Comparison of ENCODE assay signal across 22 mouse cellular contexts in genomic region chr9:83008306-83008705, GRCm38 (mm10).
"Had no signal": no experiment of that assay in that cellular context is flagged by ENCODE, and none has a peak within 500 bp of the region (broad histone marks: within the 10 kb centered on the region; RNA-seq: fewer than 3 reads in every experiment).

No protein-coding gene starts in this region.

- H3K9ac ChIP-seq: liver, embryonic 13.5 days; liver, embryonic 15.5 days; liver, postnatal 0 days; lung, embryonic 15.5 days; midbrain, embryonic 13.5 days; midbrain, embryonic 15.5 days; neural tube, embryonic 12.5 days; stomach, embryonic 15.5 days had no signal

- H3K27me3 ChIP-seq: liver, embryonic 13.5 days; liver, embryonic 15.5 days; lung, embryonic 15.5 days; megakaryocyte, embryonic 14.5 days; midbrain, embryonic 13.5 days; midbrain, embryonic 15.5 days; neural tube, embryonic 12.5 days; stomach, embryonic 15.5 days had no signal

- H3K9me3 ChIP-seq: liver, embryonic 13.5 days; liver, embryonic 15.5 days; lung, embryonic 15.5 days; midbrain, embryonic 13.5 days; midbrain, embryonic 15.5 days; neural tube, embryonic 12.5 days; stomach, embryonic 15.5 days had no signal

- H3K4me3 ChIP-seq: liver, embryonic 13.5 days; liver, embryonic 15.5 days; lung, embryonic 15.5 days; megakaryocyte, embryonic 14.5 days; midbrain, embryonic 13.5 days; midbrain, embryonic 15.5 days; neural tube, embryonic 12.5 days; stomach, embryonic 15.5 days had no signal

- DNase-seq: liver, embryonic 13.5 days; liver, postnatal 0 days; lung, adult 2 months; lung, postnatal 14 days; lung, postnatal 36 days; retina, postnatal 1 day; right cerebral cortex, adult 18-20 months; right cerebral cortex, postnatal 25 days; right cerebral cortex, postnatal 4 days; thymus, adult 2 months; thymus, postnatal 25 days; thymus, postnatal 4 days had no signal

- H3K27ac ChIP-seq: liver, embryonic 13.5 days; liver, embryonic 15.5 days; lung, embryonic 15.5 days; macrophage; midbrain, embryonic 13.5 days; midbrain, embryonic 15.5 days; neural tube, embryonic 12.5 days; stomach, embryonic 15.5 days; stomach, postnatal 0 days had no signal

- H3K4me1 ChIP-seq: liver, embryonic 13.5 days; liver, embryonic 15.5 days; lung, embryonic 15.5 days; megakaryocyte, embryonic 14.5 days; midbrain, embryonic 13.5 days; midbrain, embryonic 15.5 days; neural tube, embryonic 12.5 days; stomach, embryonic 15.5 days had no signal

- H3K4me2 ChIP-seq: liver, embryonic 13.5 days; liver, embryonic 15.5 days; lung, embryonic 15.5 days; midbrain, embryonic 11.5 days; midbrain, embryonic 13.5 days; midbrain, embryonic 15.5 days; neural tube, embryonic 12.5 days; stomach, embryonic 15.5 days had no signal

- H3K36me3 ChIP-seq: liver, embryonic 13.5 days; liver, embryonic 15.5 days; lung, embryonic 15.5 days; midbrain, embryonic 13.5 days; midbrain, embryonic 15.5 days; neural tube, embryonic 12.5 days; stomach, embryonic 15.5 days had no signal
